Mouse (Mus musculus) B cell, adult 2 months (primary cell): ENCODE data around the gene Olfr889.
"Not testable (repeated sequence)": the region's sequence is repeated elsewhere in the genome, so short reads cannot be mapped to it uniquely, and the experiment has no call there.

Experiments
- DNase-seq, 2 experiments: peaks; one replicate each; pipeline ENCODE4 v3.0.0; 2022

Olfr889 gene

GRCm38 (mm10) chr9:38114898-38115297 is at the start of gene Olfr889:
TSS of gene Olfr889 (plus strand) at chr9:38115198.
- DNase-seq = no peak

GRCm38 (mm10) chr9:38083772-38084171 is 31.2 kb upstream of the Olfr889 start, which contains the start of gene Olfr887:
TSS of gene Olfr887 (plus strand) at chr9:38084072.
- no peak for DNase-seq

- DNase-seq = no peak
Measured at GRCm38 (mm10) chr9:38107828-38108227, 7.2 kb upstream of the Olfr889 start, which contains the start of gene Olfr888. TSS of gene Olfr888 (plus strand) at chr9:38108128.

- no peak for DNase-seq
Measured at GRCm38 (mm10) chr9:38142217-38142616, 27.2 kb downstream of the Olfr889 start, which contains the start of gene Olfr890. TSS of gene Olfr890 (plus strand) at chr9:38142517.

GRCm38 (mm10) chr9:38168341-38168740 is 53.3 kb downstream of the Olfr889 start:
- not testable (repeated sequence) for DNase-seq
